Mouse (Mus musculus): ENCODE data around the gene Cypt3.

The Cypt3 gene

DNA sequence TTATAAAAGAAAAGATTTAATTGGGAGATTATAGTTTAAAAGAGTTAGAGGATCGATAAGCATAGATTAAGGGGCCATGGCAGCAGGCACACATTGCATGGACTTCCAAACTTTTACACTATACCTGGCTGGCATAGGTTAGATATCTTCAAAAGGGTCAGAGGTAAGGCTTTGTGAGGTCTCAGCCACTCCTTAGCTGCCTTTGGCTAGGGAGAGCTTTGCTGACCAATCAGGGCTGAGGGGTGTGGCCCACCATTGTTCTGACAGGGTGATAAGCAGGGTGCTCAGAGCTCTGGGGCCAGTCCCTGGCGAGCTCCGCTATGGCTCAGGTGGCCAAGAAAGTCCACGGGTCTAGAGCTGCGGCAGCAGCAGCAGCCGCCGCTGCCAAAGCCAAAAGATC lies at the start of gene Cypt3:
TSS of gene Cypt3 (plus strand) at position 301 of the 400 bp plus-strand sequence.
- DNase-seq (ENCODE audit: low read depth, low spot score) = no peak

DNA sequence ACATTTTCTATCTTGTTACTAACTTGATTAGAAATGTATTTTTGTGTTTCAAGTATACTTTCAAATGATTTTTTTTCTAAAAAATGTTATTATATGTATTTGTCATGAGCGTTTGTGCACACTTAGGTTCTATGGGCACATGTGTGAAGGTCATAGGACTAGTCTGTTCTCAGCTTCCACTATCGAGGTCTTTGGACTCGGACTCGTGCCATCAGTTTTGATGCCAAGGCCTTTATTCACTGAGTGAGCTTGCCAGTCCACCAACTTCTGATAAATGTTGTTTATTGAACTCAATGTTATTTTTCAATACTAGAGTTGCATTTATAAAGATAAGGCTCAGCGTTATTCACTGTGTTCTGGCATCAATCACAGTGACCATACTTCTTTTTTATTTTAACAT lies 42.9 kb upstream of the Cypt3 start:
- DNase-seq (ENCODE audit: low read depth, low spot score) = no peak

DNA sequence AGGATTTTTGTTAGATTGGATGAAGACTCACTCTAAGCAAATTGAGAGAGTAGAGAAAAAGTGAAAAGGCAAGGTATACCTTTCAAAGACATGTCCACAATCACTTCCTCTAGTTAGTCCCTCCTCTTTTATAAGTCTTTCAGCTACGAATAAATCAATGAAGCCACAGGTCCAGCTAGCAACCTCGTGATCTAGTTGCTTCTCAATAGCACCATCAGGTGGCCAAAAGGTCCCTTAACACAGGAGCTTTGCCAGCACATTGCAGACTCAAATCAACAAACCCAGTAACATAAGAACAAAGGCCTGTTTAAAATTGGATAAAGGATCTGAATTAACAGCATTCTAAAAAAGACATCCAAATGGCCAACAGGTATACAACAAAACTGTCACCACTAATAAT lies 30.0 kb upstream of the Cypt3 start:
- DNase-seq (ENCODE audit: low read depth, low spot score) = peak; percentile 1

DNA sequence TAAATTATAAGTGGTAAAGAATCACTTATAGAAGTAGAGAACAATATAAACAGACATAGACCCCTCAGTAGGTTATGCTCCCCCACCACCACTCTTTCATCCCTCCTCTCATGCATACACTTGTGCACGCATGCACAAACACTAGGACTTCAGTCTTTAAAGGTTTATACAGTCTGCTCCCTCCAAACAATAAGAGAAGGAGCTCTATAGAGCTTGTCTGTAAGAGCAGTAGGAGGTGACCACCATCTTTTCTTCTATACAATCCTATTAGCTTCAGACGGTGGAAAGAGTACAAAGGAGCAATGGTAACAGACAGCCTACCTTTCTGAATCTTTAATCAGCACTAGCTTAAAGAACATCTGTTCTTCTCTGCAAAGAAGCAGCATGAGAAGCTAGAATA lies 1.8 kb upstream of the Cypt3 start:
- no peak for DNase-seq (ENCODE audit: low read depth, low spot score)

DNA sequence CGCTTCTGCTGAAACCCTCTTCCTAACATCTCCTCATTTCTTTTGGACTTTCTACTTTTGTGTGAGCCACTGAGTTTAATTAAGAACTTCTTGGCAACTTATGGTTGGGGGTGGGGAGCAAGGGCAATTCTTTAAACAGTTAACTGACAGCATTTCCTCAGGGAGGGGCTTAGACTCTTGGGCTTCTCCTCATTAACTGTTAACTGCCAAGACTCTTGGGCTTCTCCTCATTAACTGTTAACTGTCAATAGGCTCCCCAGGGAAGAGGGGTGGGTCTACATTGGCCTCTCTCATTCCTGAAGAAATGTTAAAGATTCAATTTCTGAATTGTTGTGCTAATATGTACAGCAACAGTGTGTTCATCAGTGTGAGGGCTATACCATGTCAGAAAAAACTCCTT lies 6.3 kb downstream of the Cypt3 start:
- DNase-seq (ENCODE audit: low read depth, low spot score) = no peak

DNA sequence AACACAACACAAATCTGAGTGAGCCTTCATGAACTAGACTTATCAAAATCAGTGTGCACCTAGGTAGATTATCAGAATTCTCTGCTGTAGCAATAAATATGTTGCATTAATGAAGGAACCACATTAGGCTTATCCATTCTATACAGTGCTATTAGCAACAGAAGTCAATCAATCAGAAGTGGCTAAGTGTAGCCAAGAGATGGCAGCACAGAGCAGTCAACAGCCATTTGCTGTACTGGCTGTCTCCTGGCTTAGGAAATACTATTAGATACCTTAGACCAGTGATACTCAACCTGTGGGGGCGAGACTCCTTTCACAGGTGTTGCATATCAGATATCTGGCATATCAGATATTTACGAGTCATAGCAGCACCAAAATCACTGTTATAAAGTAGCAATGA lies 41.2 kb downstream of the Cypt3 start:
- DNase-seq (ENCODE audit: low read depth, low spot score) = no peak

Data from skeletal muscle tissue, adult 2 months (tissue).